Mouse (Mus musculus) midbrain, embryonic 10.5 days (tissue): ENCODE results near the gene Bex6. TPM values are rescaled to one million over a fixed set of nuclear protein-coding genes. Genes with fewer than 3 reads are reported as not detected.

Source experiments
- polyA plus RNA-seq: library from polyadenylated mRNA; unstranded; fragments of >200 nt; fragmentation: Nextera tagmentation; extraction: Ambion mirVana; gene quantifications from 2 replicates; pipeline ENCODE4 v1.2.1, GENCODE M21; 2016

Bex6 gene
- polyA plus RNA-seq, 1 experiment from 2014 or later = not detected

Other genes starting within 250 kb of the Bex6 start
- 1.4 and 1.8 TPM in 2 replicates for gene Pigz, start 246.0 kb upstream of the Bex6 start, polyA plus RNA-seq
- gene 0610012G03Rik, start 231.3 kb upstream of the Bex6 start, polyA plus RNA-seq = 92.8 TPM in 2 replicates
- gene Ncbp2, start 231.3 kb upstream of the Bex6 start, polyA plus RNA-seq = 141 and 147 TPM in 2 replicates
- gene Senp5, start 176.5 kb upstream of the Bex6 start, polyA plus RNA-seq = 18.4 and 21.1 TPM in 2 replicates
- gene Pak2, start 100.5 kb upstream of the Bex6 start, polyA plus RNA-seq = 40.8 and 45.1 TPM in 2 replicates
- 148 and 153 TPM in 2 replicates for gene Pigx, start 80.1 kb upstream of the Bex6 start, polyA plus RNA-seq
- gene Cep19, start 80.0 kb upstream of the Bex6 start, polyA plus RNA-seq = 36.2 and 38.3 TPM in 2 replicates
- 8.9 and 9.1 TPM in 2 replicates for gene Nrros, start 14.2 kb upstream of the Bex6 start, polyA plus RNA-seq
- gene Fbxo45, start 67.3 kb downstream of the Bex6 start, polyA plus RNA-seq = 7.0 and 8.6 TPM in 2 replicates
- 18.6 and 19.2 TPM in 2 replicates for gene Wdr53, start 67.4 kb downstream of the Bex6 start, polyA plus RNA-seq
- 0.07 TPM in 1 of 2 replicates, not detected in the other for gene Smco1, start 91.6 kb downstream of the Bex6 start, polyA plus RNA-seq
- 34.6 and 35.2 TPM in 2 replicates for gene Rnf168, start 97.6 kb downstream of the Bex6 start, polyA plus RNA-seq
- gene Ubxn7, start 152.4 kb downstream of the Bex6 start, polyA plus RNA-seq = 25.7 and 28.5 TPM in 2 replicates
- not detected in 2 replicates for gene Tm4sf19, start 220.7 kb downstream of the Bex6 start, polyA plus RNA-seq
- 34.6 and 36.3 TPM in 2 replicates for gene Tctex1d2, start 239.9 kb downstream of the Bex6 start, polyA plus RNA-seq